ENCODE assay signal across 20 mouse cellular contexts in the genomic region with DNA sequence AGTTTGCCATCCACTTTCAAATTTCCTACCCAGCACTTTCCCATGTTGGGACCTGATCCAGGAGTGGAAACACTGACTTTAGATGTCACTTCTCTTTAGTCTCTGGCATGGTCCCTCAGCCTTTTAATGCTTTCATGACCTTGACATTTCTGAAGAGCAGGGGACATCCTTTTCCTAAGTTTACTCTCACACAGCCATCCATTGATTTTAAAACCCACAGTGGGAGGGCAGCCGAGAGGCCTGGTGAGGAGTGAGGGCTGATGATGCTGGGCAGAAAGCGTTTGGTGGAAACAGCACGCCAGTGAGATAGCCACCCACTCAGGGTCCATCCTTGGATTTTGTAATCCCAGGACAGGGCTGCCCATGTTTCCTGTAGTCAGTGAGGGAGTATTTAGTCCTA. TPM values are rescaled to one million over a fixed set of nuclear protein-coding genes. Genes with fewer than 3 reads are reported as not detected.
DNase-seq lines count a peak whose midpoint lies in the region; ATAC-seq and TF ChIP-seq lines count a peak whose summit lies in the region.
"Had no signal": no experiment of that assay in that cellular context is flagged by ENCODE, and none has a peak within 500 bp of the region (broad histone marks: within the 10 kb centered on the region; RNA-seq: fewer than 3 reads in every experiment).

No protein-coding gene starts in this region.

- TF ChIP-seq EP300 in heart, postnatal 0 days (IDR thresholded peaks at IDR 0.05; ENCODE audit: low read depth) = no peak

- no peak for DNase-seq in gastrocnemius, adult 2 months
- DNase-seq in gastrocnemius, postnatal 10 days = no peak
- DNase-seq in heart, postnatal 25 days (ENCODE audit: low spot score) = no peak
- no peak for DNase-seq in heart, postnatal 0 days (ENCODE audit: low spot score)
- no peak for DNase-seq in heart, postnatal 14 days
- DNase-seq: adrenal gland, postnatal 25 days; cerebellum, adult 18-20 months; cerebellum, adult 9-10 months; cerebellum, postnatal 14 days; forebrain, postnatal 0 days; gastrocnemius, postnatal 36 days; heart, postnatal 4 days had no signal

- H3K4me3 ChIP-seq in gastrocnemius, adult 2 months = no peak overlapping the region
- no peak overlapping the region for H3K4me3 ChIP-seq in heart, embryonic 13.5 days
- no peak overlapping the region for H3K4me3 ChIP-seq in heart, postnatal 0 days (ENCODE audit: low read depth, low read length)
- no peak overlapping the region for H3K4me3 ChIP-seq in small intestine, adult 2 months (ENCODE audit: low read depth, low read length)
- H3K4me3 ChIP-seq in forebrain, embryonic 12.5 days (replicated peaks) = no peak overlapping the region
- H3K4me3 ChIP-seq: forebrain, embryonic 10.5 days; heart, embryonic 12.5 days; hindbrain, embryonic 15.5 days had no signal

- no peaks in the 10 kb centered on the region for H3K27me3 ChIP-seq in heart, embryonic 13.5 days (replicated peaks)
- no peaks in the 10 kb centered on the region for H3K27me3 ChIP-seq in heart, postnatal 0 days (ENCODE audit: control insufficient read depth, insufficient read depth, low read length)
- H3K27me3 ChIP-seq in small intestine, adult 2 months (ENCODE audit: control insufficient read depth, insufficient read depth, low read length) = no peaks in the 10 kb centered on the region
- no peaks in the 10 kb centered on the region for H3K27me3 ChIP-seq in forebrain, embryonic 12.5 days
- H3K27me3 ChIP-seq: heart, embryonic 12.5 days; hindbrain, embryonic 15.5 days had no signal

- no peak for ATAC-seq in heart, embryonic 13.5 days (ENCODE audit: extremely low read depth, insufficient number of reproducible peaks, low FRiP score, low TSS enrichment)
- no peak for ATAC-seq in heart, postnatal 0 days (ENCODE audit: insufficient read depth, low read depth)
- no peak for ATAC-seq in forebrain, embryonic 12.5 days (ENCODE audit: low FRiP score)
- ATAC-seq: CD4-positive, CD25-positive, alpha-beta regulatory T cell, adult 4 months; forebrain, embryonic 14.5 days; forebrain, postnatal 0 days had no signal

- WGBS in heart, embryonic 13.5 days = 82% methylated on average over 3 of the region's 3 CpGs
- WGBS in heart, postnatal 0 days = 76% methylated on average over 3 of the region's 3 CpGs
- WGBS in small intestine, adult 2 months = 91% methylated on average over 3 of the region's 3 CpGs
- WGBS in forebrain, embryonic 12.5 days = 89% methylated on average over 3 of the region's 3 CpGs

- TF ChIP-seq POLR2A in small intestine, adult 2 months (IDR thresholded peaks at IDR 0.05; ENCODE audit: low read depth, low read length) = no peak

- no peaks in the 10 kb centered on the region for H3K9me3 ChIP-seq in heart, embryonic 13.5 days
- H3K9me3 ChIP-seq in heart, postnatal 0 days (replicated peaks; ENCODE audit: control insufficient read depth, low read length) = no peaks in the 10 kb centered on the region
- no peaks in the 10 kb centered on the region for H3K9me3 ChIP-seq in forebrain, embryonic 12.5 days
- H3K9me3 ChIP-seq: forebrain, embryonic 10.5 days; heart, embryonic 12.5 days; hindbrain, embryonic 15.5 days had no signal

- peaks cover 63% of the 10 kb centered on the region for H3K4me1 ChIP-seq in heart, embryonic 13.5 days
- H3K4me1 ChIP-seq in heart, postnatal 0 days (ENCODE audit: control insufficient read depth, insufficient read depth) = peaks cover 49% of the 10 kb centered on the region
- peaks cover 26% of the 10 kb centered on the region for H3K4me1 ChIP-seq in small intestine, adult 2 months (ENCODE audit: control insufficient read depth, insufficient read depth, insufficient read length, low read length)
- H3K4me1 ChIP-seq in forebrain, embryonic 12.5 days = peaks cover 1% of the 10 kb centered on the region; the same call in 1 of the 2 replicates

- peak overlapping the region; percentile 99 for H3K27ac ChIP-seq in gastrocnemius, adult 2 months
- 0 out of 2 replicates have a peak overlapping the region, but pooled peaks have one; percentile 0 for H3K27ac ChIP-seq in heart, embryonic 13.5 days (replicated peaks)
- 0 out of 2 replicates have a peak overlapping the region, but pooled peaks have one; percentile 8 for H3K27ac ChIP-seq in heart, postnatal 0 days (ENCODE audit: low read depth)
- H3K27ac ChIP-seq in small intestine, adult 2 months (ENCODE audit: insufficient read depth, low read depth, low read length) = peak overlapping the region; percentile 57; the same call in 1 of the 2 replicates
- no peak overlapping the region for H3K27ac ChIP-seq in forebrain, embryonic 12.5 days
- H3K27ac ChIP-seq: forebrain, embryonic 10.5 days; hindbrain, embryonic 15.5 days had no signal

- H3K36me3 ChIP-seq in heart, embryonic 13.5 days = peaks cover 92% of the 10 kb centered on the region
- peaks cover 83% of the 10 kb centered on the region for H3K36me3 ChIP-seq in heart, postnatal 0 days (replicated peaks; ENCODE audit: control insufficient read depth, insufficient read depth, low read length)
- peaks cover 54% of the 10 kb centered on the region for H3K36me3 ChIP-seq in small intestine, adult 2 months (ENCODE audit: control insufficient read depth, insufficient read depth, low read length)
- H3K36me3 ChIP-seq in forebrain, embryonic 12.5 days (replicated peaks) = no peaks in the 10 kb centered on the region; the same call in 1 of the 2 replicates
- H3K36me3 ChIP-seq: hindbrain, embryonic 15.5 days had no signal

- TF ChIP-seq CTCF in gastrocnemius, adult 2 months (IDR thresholded peaks at IDR 0.05) = no peak
- TF ChIP-seq CTCF in heart, postnatal 0 days (IDR thresholded peaks at IDR 0.05; ENCODE audit: low read depth) = no peak
- TF ChIP-seq CTCF in small intestine, adult 2 months (IDR thresholded peaks at IDR 0.05; ENCODE audit: extremely low read depth, insufficient read length, insufficient replicate concordance, low read depth, low read length) = no peak

- H3K4me2 ChIP-seq in heart, embryonic 13.5 days = no peak overlapping the region
- no peak overlapping the region for H3K4me2 ChIP-seq in heart, postnatal 0 days (ENCODE audit: low read depth, low read length)
- no peak overlapping the region for H3K4me2 ChIP-seq in forebrain, embryonic 12.5 days
- H3K4me2 ChIP-seq: heart, embryonic 12.5 days; hindbrain, embryonic 15.5 days had no signal

- intact Hi-C loops in gastrocnemius, adult 2 months (cut with DNase I) = no loop called here
- intact Hi-C loops in heart, postnatal 25 days (cut with DNase I) = no loop called here
- intact Hi-C loops in heart, postnatal 14 days (cut with DNase I) = loop anchor here (5.0 kb wide), 1 partner anchor 78 kb away; no protein-coding TSS in a partner anchor

- no peak overlapping the region for H3K9ac ChIP-seq in heart, embryonic 13.5 days
- no peak overlapping the region for H3K9ac ChIP-seq in heart, postnatal 0 days (replicated peaks; ENCODE audit: low read depth, low read length)
- H3K9ac ChIP-seq in forebrain, embryonic 12.5 days = no peak overlapping the region
- H3K9ac ChIP-seq: forebrain, postnatal 0 days; heart, embryonic 12.5 days; hindbrain, embryonic 15.5 days had no signal

RNA-seq across cellular contexts. Expression of gene Bag3, which starts 20.5 kb away (rescaled TPM):
- total RNA-seq in gastrocnemius, adult 2 months (2021) = 100 to 1,000 TPM; 133 to 186 TPM
- 10 to 100 TPM; 85.7 to 94.3 TPM for total RNA-seq in gastrocnemius, postnatal 10 days (2021)
- polyA plus RNA-seq in heart, embryonic 13.5 days (2015; fragmentation: Nextera tagmentation; extraction: Ambion mirVana) = 21.5 and 22.6 TPM in 2 replicates
- total RNA-seq in heart, postnatal 25 days (2021) = 100 to 1,000 TPM; 220 to 262 TPM
- total RNA-seq in heart, postnatal 0 days (2014; rRNA removed; ENCODE audit: low replicate concordance) = 60.3 and 75.3 TPM in 2 replicates
- 43.8 and 46.3 TPM in 2 replicates for polyA plus RNA-seq in heart, postnatal 0 days (2015; fragmentation: Nextera tagmentation; extraction: Ambion mirVana)
- total RNA-seq in heart, postnatal 14 days (2021) = 100 to 1,000 TPM; 165 to 182 TPM
- polyA plus RNA-seq in small intestine, adult 2 months (2012; rRNA removed) = 25.0 and 32.8 TPM in 2 replicates
- 3.0 and 3.6 TPM in 2 replicates for polyA plus RNA-seq in forebrain, embryonic 12.5 days (2016; fragmentation: Nextera tagmentation; extraction: Ambion mirVana)
